Mouse (Mus musculus) heart, adult 2 months (tissue): ENCODE measurements around the gene Hist1h2bj. TPM values are rescaled to one million over a fixed set of nuclear protein-coding genes. Genes with fewer than 3 reads are reported as not detected.
"Not testable (repeated sequence)": the region's sequence is repeated elsewhere in the genome, so short reads cannot be mapped to it uniquely, and the experiment has no call there.

Source experiments
- DNase-seq, 2 experiments: peaks; one replicate each; pipeline ENCODE4 v3.0.0; 2021
- H3K27ac ChIP-seq: fragments of 200-600 bp; 2 replicates; pipeline ENCODE4 v1.8.1; 2022
- H3K27me3 ChIP-seq: fragments of 200-500 bp; 2 replicates; pipeline ENCODE4 v1.6.1; 2012; ENCODE audit warnings: mild to moderate bottlenecking, low read length, inconsistent platforms, mixed read lengths; ENCODE audit not compliant: control insufficient read depth, insufficient read depth
- H3K36me3 ChIP-seq: fragments of 200-500 bp; 2 replicates; pipeline ENCODE4 v1.6.1; 2012; ENCODE audit warnings: low read length, inconsistent platforms; ENCODE audit not compliant: control insufficient read depth, insufficient read depth
- H3K4me1 ChIP-seq: fragments of 200-500 bp; 2 replicates; pipeline ENCODE4 v1.6.1; 2011; ENCODE audit warnings: low read length; ENCODE audit not compliant: control insufficient read depth, insufficient read depth
- H3K4me3 ChIP-seq: fragments of 200-600 bp; 2 replicates; pipeline ENCODE4 v1.8.1; 2022
- H3K79me2 ChIP-seq: fragments of 200-500 bp; replicated peaks from 2 replicates; pipeline ENCODE4 v1.6.1; 2012; ENCODE audit warnings: mild to moderate bottlenecking, inconsistent platforms, low read length, moderate library complexity, mixed read lengths; ENCODE audit not compliant: control insufficient read depth, insufficient read depth
- H3K9ac ChIP-seq: fragments of 200-500 bp; 2 replicates; pipeline ENCODE4 v1.6.1; 2012; ENCODE audit warnings: low read depth, mild to moderate bottlenecking, control low read depth, inconsistent platforms, low read length, mixed read lengths
- CTCF ChIP-seq: fragments of 200-600 bp; IDR thresholded peaks from 2 replicates; pipeline ENCODE4 v1.8.1; 2022; ENCODE audit warnings: antibody characterized with exemption, mild to moderate bottlenecking, moderate library complexity
- EP300 ChIP-seq: fragments of 200-500 bp; IDR thresholded peaks from 2 replicates; pipeline ENCODE4 v1.6.1; 2011; ENCODE audit warnings: low read depth, low read length, control low read depth; ENCODE audit not compliant: insufficient read depth
- POLR2A ChIP-seq: fragments of 200-500 bp; IDR thresholded peaks from 2 replicates; pipeline ENCODE4 v1.6.1; 2011; ENCODE audit warnings: mild to moderate bottlenecking, low read depth, low read length, control low read depth; ENCODE audit not compliant: insufficient read depth
- WGBS: fragments of 180-500 bp; shearing (Covaris S2); methylation state at CpG from one replicate; pipeline ENCODE4 v1.1.7; 2018; 5-methylcytosine and 5-hydroxymethylcytosine counted together
- intact Hi-C: fragments of 180-260 bp; cut with DNase I; formaldehyde crosslinking; loops from one replicate; pipeline ENCODE4 v1.15.1; 2025
- microRNA-seq, 2 experiments: library from miRNA; unstranded; fragments of <30 nt; microRNA quantifications; one replicate each; pipeline ENCODE4 v1.2.0; 2021
- polyA plus RNA-seq: library from polyadenylated mRNA; depleted of rRNA; stranded (reverse); fragments of >200 nt; gene quantifications from 2 replicates; pipeline ENCODE4 v1.2.3, GENCODE M21; 2012; rRNA removed
- total RNA-seq, 2 experiments: library from RNA; stranded (reverse); gene quantifications; 2 replicates each; pipeline ENCODE4 v1.2.3; 2021

Hist1h2bj gene
- total and polyA plus RNA-seq, 3 experiments: 0.59 to 3.6 (median 2.8) TPM

DNA sequence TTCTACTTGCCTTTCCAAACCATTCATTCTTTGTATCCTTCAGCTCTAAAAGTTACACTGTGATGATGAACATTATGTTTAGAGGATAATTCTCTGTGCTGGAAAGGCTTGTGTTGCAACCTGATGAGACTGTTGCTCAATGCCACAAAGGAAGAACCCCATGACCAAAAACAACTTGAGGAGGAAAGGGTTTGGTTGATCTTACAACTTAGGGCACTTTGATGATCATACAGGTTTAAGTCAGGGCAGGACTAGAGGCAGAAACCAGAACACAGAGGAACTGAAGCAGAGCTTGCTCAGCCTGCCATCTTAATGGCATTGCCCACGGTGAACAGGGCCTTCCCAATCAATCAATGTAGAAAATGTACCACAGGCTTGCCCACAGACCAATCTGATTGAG is 18.4 kb downstream of the Hist1h2bj start:
- no peak overlapping the region for H3K4me3 ChIP-seq
- TF ChIP-seq POLR2A: no peak
- TF ChIP-seq EP300: no peak
- TF ChIP-seq CTCF: no peak
- H3K79me2 ChIP-seq: no peaks in the 10 kb centered on the region
- no peaks in the 10 kb centered on the region for H3K4me1 ChIP-seq
- H3K9ac ChIP-seq: no peak overlapping the region
- no peak overlapping the region for H3K27ac ChIP-seq
- DNase-seq: no peak
- no peaks in the 10 kb centered on the region for H3K36me3 ChIP-seq
- 63% methylated on average over 1 of the region's 1 CpGs for WGBS
- no peaks in the 10 kb centered on the region for H3K27me3 ChIP-seq
- intact Hi-C loops: no loop called here

GRCm38 (mm10) chr13:22063468-22063867 is 20.5 kb downstream of the Hist1h2bj start:
- TF ChIP-seq CTCF (no peak), POLR2A (no peak), EP300 (no peak)
- no peaks in the 10 kb centered on the region for H3K36me3 ChIP-seq
- 36% methylated on average over 1 of the region's 1 CpGs for WGBS
- DNase-seq: no peak
- intact Hi-C loops: no loop called here
- H3K27ac ChIP-seq: no peak overlapping the region
- no peaks in the 10 kb centered on the region for H3K27me3 ChIP-seq
- no peak overlapping the region for H3K4me3 ChIP-seq
- no peaks in the 10 kb centered on the region for H3K4me1 ChIP-seq
- H3K9ac ChIP-seq: no peak overlapping the region
- H3K79me2 ChIP-seq: no peaks in the 10 kb centered on the region

DNA sequence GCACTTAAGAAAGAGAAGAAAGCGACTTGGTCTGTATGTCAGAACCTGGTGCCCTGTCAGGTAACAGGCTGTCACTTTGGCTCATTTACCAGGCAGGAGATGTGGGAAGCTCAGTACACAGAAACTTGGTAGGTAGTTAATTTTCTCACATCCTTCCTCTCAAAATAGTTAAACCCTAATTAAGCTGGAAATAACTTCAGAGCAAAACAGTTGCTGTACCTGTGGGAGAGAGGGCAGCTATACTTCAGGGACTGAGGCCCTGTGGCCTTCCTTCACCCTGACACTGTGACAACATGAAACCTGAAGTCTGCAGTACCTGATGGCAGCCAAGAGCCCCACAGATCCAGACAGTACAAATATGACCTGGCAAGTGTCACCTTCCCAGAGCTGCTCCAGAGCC is 41.1 kb downstream of the Hist1h2bj start, which contains the start of gene Vmn1r188:
TSS of gene Vmn1r188 (plus strand) at position 301 of the 400 bp plus-strand sequence.
- intact Hi-C loops, H3K27ac ChIP-seq, H3K79me2 ChIP-seq, H3K4me3 ChIP-seq, DNase-seq, H3K4me1 ChIP-seq, H3K36me3 ChIP-seq, H3K27me3 ChIP-seq, H3K9ac ChIP-seq: not testable (repeated sequence)
- WGBS: 78% methylated on average over 1 of the region's 1 CpGs

Small RNAs within 50 kb of the gene (microRNA-seq; reads per million reads assigned to microRNA genes)
- 0 reads per million in 2 experiments for gene Gm26300
- 0 reads per million in 2 experiments for gene Gm44390
- gene Gm44486: 0 reads per million in 2 experiments

Other genes starting within 250 kb of the Hist1h2bj start
- 10 to 100 TPM; 24.4 to 26.4 TPM for gene Hist1h2bq, start 233.0 kb upstream of the Hist1h2bj start, total RNA-seq
- 3.5 and 12.7 TPM in 2 replicates for gene Hist1h2bq, start 233.0 kb upstream of the Hist1h2bj start, polyA plus RNA-seq
- gene Hist1h2ao, start 232.7 kb upstream of the Hist1h2bj start, total RNA-seq: 1 to 10 TPM in 1 of 2 experiments, not detected in 1; 7.1 TPM
- not detected in 2 replicates for gene Hist1h2ao, start 232.7 kb upstream of the Hist1h2bj start, polyA plus RNA-seq
- gene Hist1h4m, start 231.5 kb upstream of the Hist1h2bj start, total RNA-seq: 10 to 100 TPM; 42.6 to 56.8 TPM
- 1.6 TPM in 1 of 2 replicates, not detected in the other for gene Hist1h4m, start 231.5 kb upstream of the Hist1h2bj start, polyA plus RNA-seq
- gene Hist1h4n, start 211.0 kb upstream of the Hist1h2bj start, total RNA-seq: 1 to 10 TPM; 3.7 to 4.9 TPM
- 1.7 and 4.4 TPM in 2 replicates for gene Hist1h4n, start 211.0 kb upstream of the Hist1h2bj start, polyA plus RNA-seq
- 1 to 10 TPM; 2.8 to 9.6 TPM for gene Hist1h2ap, start 209.7 kb upstream of the Hist1h2bj start, total RNA-seq
- gene Hist1h2ap, start 209.7 kb upstream of the Hist1h2bj start, polyA plus RNA-seq: 1.1 and 3.4 TPM in 2 replicates
- 10 to 100 TPM; 24.3 to 26.7 TPM for gene Hist1h2br, start 209.5 kb upstream of the Hist1h2bj start, total RNA-seq
- gene Hist1h2br, start 209.5 kb upstream of the Hist1h2bj start, polyA plus RNA-seq: 3.5 and 12.7 TPM in 2 replicates
- under 1 TPM; 0.70 to 0.73 TPM for gene Zfp184, start 98.1 kb upstream of the Hist1h2bj start, total RNA-seq
- gene Zfp184, start 98.1 kb upstream of the Hist1h2bj start, polyA plus RNA-seq: 0.35 and 0.43 TPM in 2 replicates
- not detected for gene Pom121l2, start 62.0 kb upstream of the Hist1h2bj start, total RNA-seq
- 0.06 TPM in 2 replicates for gene Pom121l2, start 62.0 kb upstream of the Hist1h2bj start, polyA plus RNA-seq
- not detected for gene Prss16, start 33.5 kb upstream of the Hist1h2bj start, total RNA-seq
- 0.23 TPM in 1 of 2 replicates, not detected in the other for gene Prss16, start 33.5 kb upstream of the Hist1h2bj start, polyA plus RNA-seq
- gene Hist1h2ah, start 7.6 kb upstream of the Hist1h2bj start, total RNA-seq: 1 to 10 TPM; 8.1 to 10.0 TPM
- 1.1 TPM in 1 of 2 replicates, not detected in the other for gene Hist1h2ah, start 7.6 kb upstream of the Hist1h2bj start, polyA plus RNA-seq
- gene Hist1h2bk, start 7.3 kb upstream of the Hist1h2bj start, total RNA-seq: 10 to 100 TPM in 1 of 2 experiments, 1 to 10 TPM in 1; 7.3 to 10.0 TPM
- not detected in 2 replicates for gene Hist1h2bk, start 7.3 kb upstream of the Hist1h2bj start, polyA plus RNA-seq
- gene Hist1h4i, start 1.9 kb upstream of the Hist1h2bj start, total RNA-seq: 10 to 100 TPM; 11.9 to 18.1 TPM
- gene Hist1h4i, start 1.9 kb upstream of the Hist1h2bj start, polyA plus RNA-seq: 5.8 and 8.3 TPM in 2 replicates
- gene Hist1h2ag, start 270 bp upstream of the Hist1h2bj start, total RNA-seq: 1 to 10 TPM; 1.7 to 4.3 TPM
- gene Hist1h2ag, start 270 bp upstream of the Hist1h2bj start, polyA plus RNA-seq: not detected in 2 replicates
- gene Vmn1r188, start 41.2 kb downstream of the Hist1h2bj start, total RNA-seq: not detected
- gene Vmn1r188, start 41.2 kb downstream of the Hist1h2bj start, polyA plus RNA-seq: not detected in 2 replicates
- not detected for gene Vmn1r189, start 62.6 kb downstream of the Hist1h2bj start, total RNA-seq
- gene Vmn1r189, start 62.6 kb downstream of the Hist1h2bj start, polyA plus RNA-seq: not detected in 2 replicates
- not detected for gene Vmn1r191, start 140.8 kb downstream of the Hist1h2bj start, total RNA-seq
- gene Vmn1r191, start 140.8 kb downstream of the Hist1h2bj start, polyA plus RNA-seq: not detected in 2 replicates
- gene Vmn1r192, start 147.9 kb downstream of the Hist1h2bj start, total RNA-seq: not detected
- not detected in 2 replicates for gene Vmn1r192, start 147.9 kb downstream of the Hist1h2bj start, polyA plus RNA-seq
- not detected for gene Vmn1r193, start 179.9 kb downstream of the Hist1h2bj start, total RNA-seq
- not detected in 2 replicates for gene Vmn1r193, start 179.9 kb downstream of the Hist1h2bj start, polyA plus RNA-seq
- not detected for gene Vmn1r194, start 201.0 kb downstream of the Hist1h2bj start, total RNA-seq
- gene Vmn1r194, start 201.0 kb downstream of the Hist1h2bj start, polyA plus RNA-seq: not detected in 2 replicates
- not detected for gene Vmn1r195, start 227.3 kb downstream of the Hist1h2bj start, total RNA-seq
- not detected in 2 replicates for gene Vmn1r195, start 227.3 kb downstream of the Hist1h2bj start, polyA plus RNA-seq
- gene Vmn1r196, start 246.7 kb downstream of the Hist1h2bj start, total RNA-seq: not detected
- not detected in 2 replicates for gene Vmn1r196, start 246.7 kb downstream of the Hist1h2bj start, polyA plus RNA-seq